Comparison of ENCODE assay signal across 10 mouse cellular contexts in genomic region chr6:54042142-54042541, GRCm38 (mm10). TPM values are rescaled to one million over a fixed set of nuclear protein-coding genes. Genes with fewer than 3 reads are reported as not detected.
DNase-seq lines count a peak whose midpoint lies in the region; ATAC-seq lines count a peak whose summit lies in the region.
"Had no signal": no experiment of that assay in that cellular context is flagged by ENCODE, and none has a peak within 500 bp of the region (broad histone marks: within the 10 kb centered on the region; RNA-seq: fewer than 3 reads in every experiment).

No protein-coding gene starts in this region.

- peak overlapping the region; percentile 79 for H3K4me2 ChIP-seq in hindbrain, embryonic 13.5 days
- no peak overlapping the region for H3K4me2 ChIP-seq in hindbrain, embryonic 11.5 days (replicated peaks; ENCODE audit: low read depth, low read length)
- peak overlapping the region; percentile 65 for H3K4me2 ChIP-seq in midbrain, embryonic 14.5 days (ENCODE audit: low read length)
- H3K4me2 ChIP-seq: limb, embryonic 15.5 days had no signal

- intact Hi-C loops in left cerebral cortex, postnatal 14 days (cut with DNase I) = no loop called here

- no peaks in the 10 kb centered on the region for H3K36me3 ChIP-seq in hindbrain, embryonic 13.5 days
- H3K36me3 ChIP-seq in hindbrain, embryonic 11.5 days (ENCODE audit: control insufficient read depth, insufficient read depth, low read length) = no peaks in the 10 kb centered on the region
- H3K36me3 ChIP-seq in midbrain, embryonic 14.5 days (ENCODE audit: control insufficient read depth, insufficient read depth, low read length) = no peaks in the 10 kb centered on the region
- H3K36me3 ChIP-seq in limb, embryonic 10.5 days = no peaks in the 10 kb centered on the region
- H3K36me3 ChIP-seq: limb, embryonic 15.5 days had no signal

- H3K4me3 ChIP-seq in hindbrain, embryonic 13.5 days = peak overlapping the region; percentile 70; the same call in 1 of the 2 replicates
- H3K4me3 ChIP-seq in hindbrain, embryonic 11.5 days (ENCODE audit: low read depth, low read length) = no peak overlapping the region
- peak overlapping the region; percentile 65 for H3K4me3 ChIP-seq in midbrain, embryonic 14.5 days (replicated peaks; ENCODE audit: low read depth, low read length)
- H3K4me3 ChIP-seq in limb, embryonic 10.5 days = no peak overlapping the region
- H3K4me3 ChIP-seq: limb, embryonic 15.5 days had no signal

- no peak overlapping the region for H3K27ac ChIP-seq in hindbrain, embryonic 13.5 days
- no peak overlapping the region for H3K27ac ChIP-seq in hindbrain, embryonic 11.5 days (ENCODE audit: low read depth, low read length)
- no peak overlapping the region for H3K27ac ChIP-seq in midbrain, embryonic 14.5 days (replicated peaks; ENCODE audit: low read depth, low read length)
- H3K27ac ChIP-seq in limb, embryonic 10.5 days = no peak overlapping the region
- H3K27ac ChIP-seq: limb, embryonic 15.5 days had no signal

- H3K4me1 ChIP-seq in hindbrain, embryonic 13.5 days (replicated peaks) = peaks cover 41% of the 10 kb centered on the region
- H3K4me1 ChIP-seq in hindbrain, embryonic 11.5 days (replicated peaks; ENCODE audit: control insufficient read depth, insufficient read depth, low read length) = 0 out of 2 replicates have a peak, but pooled peaks cover 3% of the 10 kb centered on the region
- H3K4me1 ChIP-seq in midbrain, embryonic 14.5 days (ENCODE audit: control insufficient read depth, insufficient read depth, low read length) = peaks cover 30% of the 10 kb centered on the region
- peaks cover 36% of the 10 kb centered on the region for H3K4me1 ChIP-seq in limb, embryonic 10.5 days

- no peak for ATAC-seq in hindbrain, embryonic 13.5 days (ENCODE audit: low FRiP score)
- no peak for ATAC-seq in hindbrain, embryonic 11.5 days (ENCODE audit: low FRiP score)
- no peak for ATAC-seq in midbrain, embryonic 14.5 days (ENCODE audit: low FRiP score, low TSS enrichment)

- no peak for DNase-seq in hindbrain, embryonic 11.5 days (ENCODE audit: low spot score)
- peak; percentile 49 for DNase-seq in adrenal gland, postnatal 14 days
- DNase-seq in cerebellum, postnatal 14 days = peak; percentile 57 to 68
- no peak for DNase-seq in midbrain, embryonic 14.5 days
- no peak for DNase-seq in right cerebral cortex, postnatal 25 days
- no peak for DNase-seq in limb, embryonic 10.5 days (ENCODE audit: low spot score)
- no peak for DNase-seq in left cerebral cortex, postnatal 14 days (ENCODE audit: low spot score in 2 of 2)
- DNase-seq: lung, postnatal 14 days had no signal

- H3K9me3 ChIP-seq in hindbrain, embryonic 13.5 days = no peaks in the 10 kb centered on the region
- no peaks in the 10 kb centered on the region for H3K9me3 ChIP-seq in hindbrain, embryonic 11.5 days (ENCODE audit: control insufficient read depth, low read length)
- H3K9me3 ChIP-seq in midbrain, embryonic 14.5 days (ENCODE audit: control insufficient read depth, low read length) = no peaks in the 10 kb centered on the region
- no peaks in the 10 kb centered on the region for H3K9me3 ChIP-seq in limb, embryonic 10.5 days (replicated peaks)
- H3K9me3 ChIP-seq: limb, embryonic 15.5 days had no signal

- H3K27me3 ChIP-seq in hindbrain, embryonic 13.5 days = peaks cover 24% of the 10 kb centered on the region; the same call in 1 of the 2 replicates
- H3K27me3 ChIP-seq in hindbrain, embryonic 11.5 days (ENCODE audit: control insufficient read depth, insufficient read depth, low read length) = peaks cover 10% of the 10 kb centered on the region
- no peaks in the 10 kb centered on the region for H3K27me3 ChIP-seq in midbrain, embryonic 14.5 days (ENCODE audit: control insufficient read depth, insufficient read depth, low read length)
- H3K27me3 ChIP-seq in limb, embryonic 10.5 days (ENCODE audit: low read depth, poor library complexity, severe bottlenecking) = peaks cover 56% of the 10 kb centered on the region

- no peak overlapping the region for H3K9ac ChIP-seq in hindbrain, embryonic 13.5 days
- H3K9ac ChIP-seq in hindbrain, embryonic 11.5 days (ENCODE audit: low read depth, low read length) = no peak overlapping the region
- H3K9ac ChIP-seq in midbrain, embryonic 14.5 days (replicated peaks; ENCODE audit: low read length) = peak overlapping the region; percentile 17; the same call in 1 of the 2 replicates
- H3K9ac ChIP-seq: limb, embryonic 15.5 days had no signal

- 93% methylated on average over 1 of the region's 1 CpGs for WGBS in hindbrain, embryonic 13.5 days
- 78% methylated on average over 1 of the region's 1 CpGs for WGBS in hindbrain, embryonic 11.5 days
- 81% methylated on average over 1 of the region's 1 CpGs for WGBS in midbrain, embryonic 14.5 days
- WGBS in limb, embryonic 10.5 days = 72% methylated on average over 1 of the region's 1 CpGs

RNA-seq across cellular contexts. Expression of gene Chn2, which starts 2.8 kb away (rescaled TPM):
- 29.6 and 31.5 TPM in 2 replicates for polyA plus RNA-seq in hindbrain, embryonic 13.5 days (2015; fragmentation: Nextera tagmentation; extraction: Ambion mirVana)
- polyA plus RNA-seq in hindbrain, embryonic 11.5 days (2014; fragmentation: Nextera tagmentation; extraction: Ambion mirVana) = 14.4 and 19.6 TPM in 2 replicates
- 6.9 and 9.9 TPM in 2 replicates for total RNA-seq in adrenal gland, postnatal 14 days (2021)
- 32.4 and 40.6 TPM in 2 replicates for polyA plus RNA-seq in midbrain, embryonic 14.5 days (2014; fragmentation: Nextera tagmentation; extraction: Ambion mirVana)
- polyA plus RNA-seq in limb, embryonic 10.5 days (2016; fragmentation: Nextera tagmentation; extraction: Ambion mirVana) = 6.8 and 7.1 TPM in 2 replicates
- 10 to 100 TPM; 45.0 to 51.2 TPM for total RNA-seq in left cerebral cortex, postnatal 14 days (2021)

Comparison
In these comparisons a context has a peak if more than half of its experiments do, and no peak if none do; other contexts are left out.
1. H3K4me3 ChIP-seq: peak in hindbrain, embryonic 13.5 days (single experiment) and midbrain, embryonic 14.5 days (single experiment); none in hindbrain, embryonic 11.5 days (single experiment) and limb, embryonic 10.5 days (single experiment).
2. DNase-seq: peak in adrenal gland, postnatal 14 days (single experiment) and cerebellum, postnatal 14 days (2 of 2); none in hindbrain, embryonic 11.5 days (single experiment), midbrain, embryonic 14.5 days (single experiment), right cerebral cortex, postnatal 25 days (single experiment), limb, embryonic 10.5 days (single experiment) and left cerebral cortex, postnatal 14 days (0 of 2).